ENCODE assay signal across 8 mouse cellular contexts in the genomic region with DNA sequence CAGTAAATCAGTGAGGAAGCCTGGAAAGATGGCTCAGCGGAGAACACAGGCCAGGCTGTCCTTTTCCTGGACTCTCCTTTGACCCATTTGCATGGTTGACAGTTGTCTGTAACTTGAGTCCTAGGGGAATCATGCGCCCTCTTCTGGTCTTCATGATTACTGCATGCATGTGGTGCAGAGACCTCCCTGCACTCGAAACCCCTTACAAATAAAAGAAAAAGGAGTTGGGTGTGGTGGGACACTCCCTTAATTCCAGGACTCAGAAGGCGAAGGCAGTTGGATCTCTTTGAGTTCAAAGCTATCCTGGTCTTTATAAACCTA. TPM values are rescaled to one million over a fixed set of nuclear protein-coding genes. Genes with fewer than 3 reads are reported as not detected.
DNase-seq lines count a peak whose midpoint lies in the region; ATAC-seq and TF ChIP-seq lines count a peak whose summit lies in the region.

No protein-coding gene starts in this region.

- intact Hi-C loops in left cerebral cortex, adult 2 months (cut with DNase I), result loop anchor here (5.0 kb wide), 1 partner anchor 190 kb away; the partner anchor contains the start of gene Os9

- no peaks in the 10 kb centered on the region for H3K4me1 ChIP-seq in cortical plate, adult 2 months (ENCODE audit: control insufficient read depth, insufficient read depth, low read length)

- TF ChIP-seq CTCF in cortical plate, adult 2 months (IDR thresholded peaks at IDR 0.05; ENCODE audit: extremely low read depth, insufficient read depth, low read length), result peak; percentile 73
- TF ChIP-seq CTCF in left cerebral cortex, adult 2 months (IDR thresholded peaks at IDR 0.05), result peak; percentile 95

- no peak for TF ChIP-seq POLR2A in cortical plate, adult 2 months (IDR thresholded peaks at IDR 0.05; ENCODE audit: extremely low read depth, insufficient read depth, low read length)

- DNase-seq in adrenal gland, adult (ENCODE audit: inconsistent age in 2 of 2, low spot score in 1 of 2), result peak; percentile 81 to 95
- peak; percentile 78 to 80 for DNase-seq in gastrocnemius, adult 8-10 months (ENCODE audit: low spot score in 2 of 2)
- DNase-seq in hindlimb bud, embryonic 11.5 days (ENCODE audit: extremely low spot score, low read depth, low spot score), result peak; percentile 98
- peak; percentile 54 to 73 for DNase-seq in left cerebral cortex, adult 2 months (ENCODE audit: extremely low spot score in 1 of 2, low spot score in 2 of 2)
- DNase-seq in right cerebral cortex, adult 18-20 months, result peak; percentile 71
- peak; percentile 65 to 77 for DNase-seq in urinary bladder, postnatal 4 days (ENCODE audit: low spot score in 2 of 2)

- peak overlapping the region; percentile 52 for H3K4me3 ChIP-seq in cortical plate, adult 2 months (ENCODE audit: insufficient read depth, low read length)
- H3K4me3 ChIP-seq in left cerebral cortex, adult 2 months, result peak overlapping the region; percentile 76

- peak; percentile 77 for ATAC-seq in megakaryocyte, adult 5-6 weeks (ENCODE audit: poor library complexity, severe bottlenecking)

- H3K27ac ChIP-seq in cortical plate, adult 2 months (ENCODE audit: insufficient read depth, low read length), result 0 out of 2 replicates have a peak overlapping the region, but pooled peaks have one; percentile 5
- peak overlapping the region; percentile 89 for H3K27ac ChIP-seq in left cerebral cortex, adult 2 months

RNA-seq across cellular contexts. Expression of gene Mars, which starts 0.7 kb away (rescaled TPM):
- polyA plus RNA-seq in cortical plate, adult 2 months (2012; rRNA removed), result 71.6 and 75.6 TPM in 2 replicates
- total RNA-seq in gastrocnemius, adult 8-10 months (2022), result 10 to 100 TPM; 59.2 to 76.6 (median 66.0) TPM
- total RNA-seq in left cerebral cortex, adult 2 months (2021), result 10 to 100 TPM; 55.3 to 61.5 TPM
- 38.4 and 47.8 TPM in 2 replicates for total RNA-seq in megakaryocyte, adult 5-6 weeks (2015)
- 80.3 and 95.2 TPM in 2 replicates for total RNA-seq in megakaryocyte, adult 5-6 weeks (2017)

RNA-seq across cellular contexts. Expression of gene Arhgap9, which starts 9.4 kb away (rescaled TPM):
- 1.2 and 1.4 TPM in 2 replicates for polyA plus RNA-seq in cortical plate, adult 2 months (2012; rRNA removed)
- 1 to 10 TPM in 1 of 4 experiments, under 1 TPM in 3; 0.39 to 1.2 (median 0.57) TPM for total RNA-seq in gastrocnemius, adult 8-10 months (2022)
- 1 to 10 TPM in 1 of 2 experiments, under 1 TPM in 1; 0.47 to 1.2 TPM for total RNA-seq in left cerebral cortex, adult 2 months (2021)
- 135 and 138 TPM in 2 replicates for total RNA-seq in megakaryocyte, adult 5-6 weeks (2015)
- 96.8 and 108 TPM in 2 replicates for total RNA-seq in megakaryocyte, adult 5-6 weeks (2017)

RNA-seq across cellular contexts. Expression of gene Mbd6, which starts 23.5 kb away (rescaled TPM):
- polyA plus RNA-seq in cortical plate, adult 2 months (2012; rRNA removed), result 35.1 TPM in 2 replicates
- 10 to 100 TPM; 16.0 to 20.8 (median 17.4) TPM for total RNA-seq in gastrocnemius, adult 8-10 months (2022)
- total RNA-seq in left cerebral cortex, adult 2 months (2021), result 10 to 100 TPM; 42.2 to 52.4 TPM
- total RNA-seq in megakaryocyte, adult 5-6 weeks (2015), result 40.4 and 48.4 TPM in 2 replicates
- total RNA-seq in megakaryocyte, adult 5-6 weeks (2017), result 5.6 and 8.9 TPM in 2 replicates

RNA-seq across cellular contexts. Expression of gene Gli1, which starts 29.5 kb away (rescaled TPM):
- 2.3 and 2.6 TPM in 2 replicates for polyA plus RNA-seq in cortical plate, adult 2 months (2012; rRNA removed)
- under 1 TPM; 0.48 to 0.99 (median 0.78) TPM for total RNA-seq in gastrocnemius, adult 8-10 months (2022)
- total RNA-seq in left cerebral cortex, adult 2 months (2021), result 1 to 10 TPM; 3.3 to 4.5 TPM
- not detected in 2 replicates for total RNA-seq in megakaryocyte, adult 5-6 weeks (2015)
- not detected in 2 replicates for total RNA-seq in megakaryocyte, adult 5-6 weeks (2017)

RNA-seq across cellular contexts. Expression of gene Inhbe, which starts 41.9 kb away (rescaled TPM):
- 0.10 and 0.19 TPM in 2 replicates for polyA plus RNA-seq in cortical plate, adult 2 months (2012; rRNA removed)
- not detected for total RNA-seq in gastrocnemius, adult 8-10 months (2022)
- total RNA-seq in left cerebral cortex, adult 2 months (2021), result under 1 TPM in 1 of 2 experiments, not detected in 1; 0.29 TPM
- total RNA-seq in megakaryocyte, adult 5-6 weeks (2015), result not detected in 2 replicates
- 0.04 TPM in 1 of 2 replicates, not detected in the other for total RNA-seq in megakaryocyte, adult 5-6 weeks (2017)

Comparison
In these comparisons a context has a peak if more than half of its experiments do, and no peak if none do; other contexts are left out.
1. Peak in every context shown above with its lines: DNase-seq, ATAC-seq, H3K4me3 ChIP-seq and H3K27ac ChIP-seq.
2. RNA of gene Arhgap9, which starts 9.4 kb away (total RNA-seq): 96.8 to 138 TPM in megakaryocyte, adult 5-6 weeks; 0.47 to 1.2 TPM in left cerebral cortex, adult 2 months and 0.39 to 1.2 TPM in gastrocnemius, adult 8-10 months; every median in the first group is over 10 times any median in the second.